Mouse (Mus musculus) heart, postnatal 0 days (tissue): ENCODE results near the gene Acmsd. TPM values are rescaled to one million over a fixed set of nuclear protein-coding genes. Genes with fewer than 3 reads are reported as not detected.
"Not testable (repeated sequence)": the region's sequence is repeated elsewhere in the genome, so short reads cannot be mapped to it uniquely, and the experiment has no call there.

ENCODE experiments used
- ATAC-seq: fragments of 200-750 bp; cut with Nextera tagmentation; 2 replicates; pipeline ENCODE4 v1.8.0; 2017; ENCODE audit warnings: low read depth, moderate number of reproducible peaks, moderate library complexity; ENCODE audit not compliant: insufficient read depth
- DNase-seq: peaks from one replicate; pipeline ENCODE4 v3.0.0-alpha.2; 2016; ENCODE audit warnings: low spot score
- H3K27ac ChIP-seq: fragments of 300-500 bp; sonication (generic); 2 replicates; pipeline ENCODE4 v1.5.1; 2014; ENCODE audit warnings: low read depth, mild to moderate bottlenecking
- H3K27me3 ChIP-seq: fragments of 300-500 bp; sonication (generic); 2 replicates; pipeline ENCODE4 v1.6.1; 2014; ENCODE audit warnings: low read length, mixed read lengths; ENCODE audit not compliant: control insufficient read depth, insufficient read depth
- H3K36me3 ChIP-seq: fragments of 300-500 bp; sonication (generic); replicated peaks from 2 replicates; pipeline ENCODE4 v1.6.1; 2014; ENCODE audit warnings: low read length, mixed read lengths; ENCODE audit not compliant: control insufficient read depth, insufficient read depth
- H3K4me1 ChIP-seq: fragments of 300-500 bp; sonication (generic); 2 replicates; pipeline ENCODE4 v1.6.1; 2014; ENCODE audit warnings: antibody characterized with exemption; ENCODE audit not compliant: control insufficient read depth, insufficient read depth
- H3K4me2 ChIP-seq: fragments of 300-500 bp; sonication (generic); 2 replicates; pipeline ENCODE4 v1.6.1; 2014; ENCODE audit warnings: low read depth, mild to moderate bottlenecking, low read length, moderate library complexity
- H3K4me3 ChIP-seq: fragments of 300-500 bp; sonication (generic); 2 replicates; pipeline ENCODE4 v1.5.1; 2014; ENCODE audit warnings: low read depth, low read length
- H3K9ac ChIP-seq: fragments of 300-500 bp; sonication (generic); replicated peaks from 2 replicates; pipeline ENCODE4 v1.6.1; 2014; ENCODE audit warnings: low read depth, low read length, mixed read lengths
- H3K9me3 ChIP-seq: fragments of 300-500 bp; sonication (generic); replicated peaks from 2 replicates; pipeline ENCODE4 v1.6.1; 2016; ENCODE audit warnings: low read length; ENCODE audit not compliant: control insufficient read depth
- CTCF ChIP-seq: IDR thresholded peaks from 2 replicates; pipeline ENCODE4 v1.5.1; 2016; ENCODE audit warnings: antibody characterized with exemption, control low read depth, low read depth
- EP300 ChIP-seq: IDR thresholded peaks from 2 replicates; pipeline ENCODE4 v1.6.1; 2016; ENCODE audit warnings: antibody characterized with exemption, low read depth
- WGBS: fragments of 180-500 bp; shearing (Covaris S2); extraction: QIAGEN DNeasy Blood & Tissue Kit; methylation state at CpG from one replicate; pipeline ENCODE4 v1.1.7; 2014; 5-methylcytosine and 5-hydroxymethylcytosine counted together
- polyA plus RNA-seq: library from polyadenylated mRNA; unstranded; fragments of >200 nt; fragmentation: Nextera tagmentation; extraction: Ambion mirVana; gene quantifications from 2 replicates; pipeline ENCODE4 v1.2.1, GENCODE M21; 2015
- total RNA-seq: library from RNA; depleted of rRNA; stranded (reverse); fragments of >200 nt; gene quantifications from 2 replicates; pipeline ENCODE4 v1.2.3, GENCODE M21; 2014; ENCODE audit warnings: low replicate concordance

Acmsd gene
- total and polyA plus RNA-seq, 2 experiments from 2014 or later, result 0.18 TPM; not detected in 1

- H3K36me3 ChIP-seq, result no peaks in the 10 kb centered on the region
- no peak for DNase-seq
- WGBS, result 67% methylated on average over 11 of the region's 11 CpGs
- no peak overlapping the region for H3K4me3 ChIP-seq
- TF ChIP-seq CTCF, result no peak
- no peak for TF ChIP-seq EP300
- ATAC-seq, result no peak
- H3K27ac ChIP-seq, result no peak overlapping the region
- no peak overlapping the region for H3K4me2 ChIP-seq
- H3K4me1 ChIP-seq, result no peaks in the 10 kb centered on the region
- H3K27me3 ChIP-seq, result no peaks in the 10 kb centered on the region
- H3K9ac ChIP-seq, result no peak overlapping the region
- no peaks in the 10 kb centered on the region for H3K9me3 ChIP-seq
These were observed 21.3 kb downstream of the Acmsd start for GRCm38 (mm10) chr1:127750401-127751102.

DNA sequence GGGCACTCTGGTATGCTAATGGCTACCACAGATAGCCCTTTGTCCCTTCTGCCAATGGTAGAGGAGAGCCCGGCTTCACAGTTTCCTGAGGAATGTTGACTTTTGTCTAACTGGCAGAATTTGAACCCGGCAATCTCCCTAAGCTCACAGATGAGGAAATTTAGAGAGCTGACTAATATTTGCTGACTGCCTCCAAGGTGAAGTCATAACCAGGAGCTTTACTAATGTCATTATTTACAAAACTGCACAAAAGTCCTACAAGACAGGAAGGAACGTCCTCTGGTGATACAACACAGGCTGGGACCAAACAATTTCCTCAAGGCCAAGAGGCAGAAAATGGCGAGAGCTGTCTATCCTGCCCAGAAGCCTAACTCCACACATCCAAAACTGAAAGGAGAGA is 26.6 kb downstream of the Acmsd start:
- no peaks in the 10 kb centered on the region for H3K27me3 ChIP-seq
- H3K9me3 ChIP-seq, result no peaks in the 10 kb centered on the region
- no peak for ATAC-seq
- no peak for DNase-seq
- H3K36me3 ChIP-seq, result no peaks in the 10 kb centered on the region
- no peak overlapping the region for H3K9ac ChIP-seq
- no peak overlapping the region for H3K4me2 ChIP-seq
- no peak overlapping the region for H3K4me3 ChIP-seq
- H3K27ac ChIP-seq, result no peak overlapping the region
- WGBS, result 62% methylated on average over 4 of the region's 4 CpGs
- TF ChIP-seq CTCF (no peak), EP300 (no peak)
- no peaks in the 10 kb centered on the region for H3K4me1 ChIP-seq

GRCm38 (mm10) chr1:127756331-127757163 is 27.3 kb downstream of the Acmsd start:
- Histone ChIP-seq H3K9me3 (no peaks in the 10 kb centered on the region), H3K27ac (no peak overlapping the region), H3K9ac (no peak overlapping the region), H3K4me1 (no peaks in the 10 kb centered on the region), H3K4me3 (no peak overlapping the region), H3K36me3 (no peaks in the 10 kb centered on the region), H3K4me2 (no peak overlapping the region), H3K27me3 (no peaks in the 10 kb centered on the region)
- 51% methylated on average over 5 of the region's 5 CpGs for WGBS
- TF ChIP-seq EP300 (no peak), CTCF (no peak)
- no peak for DNase-seq
- ATAC-seq, result no peak

DNA sequence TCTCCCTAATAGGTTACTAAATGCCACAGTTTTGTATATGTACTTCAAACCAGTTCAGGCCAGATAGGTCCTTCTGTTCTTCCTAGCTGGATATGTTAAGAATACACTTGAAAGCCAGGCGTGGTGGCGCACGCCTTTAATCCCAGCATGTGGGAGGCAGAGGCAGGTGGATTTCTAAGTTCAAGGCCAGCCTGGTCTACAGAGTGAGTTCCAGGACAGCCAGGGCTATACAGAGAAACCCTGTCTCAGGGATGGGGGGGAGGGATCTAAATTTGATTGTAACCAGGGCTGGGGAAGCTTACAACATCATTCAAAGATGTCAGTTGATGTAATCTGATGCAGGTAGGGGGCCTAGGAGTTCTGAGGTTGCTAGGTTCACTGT is 27.9 kb downstream of the Acmsd start:
- H3K4me2 ChIP-seq, H3K36me3 ChIP-seq, H3K4me3 ChIP-seq, H3K9me3 ChIP-seq, H3K27ac ChIP-seq, H3K9ac ChIP-seq, H3K27me3 ChIP-seq, H3K4me1 ChIP-seq, ATAC-seq, DNase-seq: not testable (repeated sequence)
- 98% methylated on average over 3 of the region's 3 CpGs for WGBS

- no peaks in the 10 kb centered on the region for H3K4me1 ChIP-seq
- H3K27me3 ChIP-seq, result no peaks in the 10 kb centered on the region
- no peak overlapping the region for H3K4me3 ChIP-seq
- H3K4me2 ChIP-seq, result no peak overlapping the region
- no peak overlapping the region for H3K9ac ChIP-seq
- H3K27ac ChIP-seq, result no peak overlapping the region
- no peaks in the 10 kb centered on the region for H3K9me3 ChIP-seq
- DNase-seq (no peak), ATAC-seq (no peak)
- peak; percentile 60 for TF ChIP-seq CTCF
- TF ChIP-seq EP300, result no peak
- no peaks in the 10 kb centered on the region for H3K36me3 ChIP-seq
- 55% methylated on average over 2 of the region's 2 CpGs for WGBS
These were observed 36.3 kb downstream of the Acmsd start for GRCm38 (mm10) chr1:127765468-127765867.

DNA sequence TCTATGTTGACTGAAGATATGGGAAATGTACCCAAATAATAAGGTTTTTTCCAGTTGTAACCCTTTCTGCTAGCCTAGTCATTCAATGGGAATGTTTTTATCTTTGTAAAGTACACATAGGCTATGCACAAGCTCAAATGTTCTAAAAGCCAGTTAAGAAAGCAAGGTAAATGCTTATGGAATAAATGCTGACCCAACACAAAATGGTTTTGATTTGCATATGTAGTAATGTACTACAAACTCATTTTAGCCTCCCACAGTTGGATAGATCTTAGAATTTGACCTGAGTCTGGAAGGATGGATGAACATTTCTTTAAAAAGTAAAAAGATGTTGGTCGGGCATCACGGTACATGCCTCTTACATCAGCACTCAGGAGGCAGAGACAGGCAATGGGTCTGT is 37.5 kb downstream of the Acmsd start:
- no peaks in the 10 kb centered on the region for H3K36me3 ChIP-seq
- H3K4me2 ChIP-seq, result no peak overlapping the region
- no peak overlapping the region for H3K4me3 ChIP-seq
- 80% methylated on average over 2 of the region's 2 CpGs for WGBS
- H3K4me1 ChIP-seq, result no peaks in the 10 kb centered on the region
- no peak overlapping the region for H3K27ac ChIP-seq
- no peaks in the 10 kb centered on the region for H3K9me3 ChIP-seq
- no peak for DNase-seq
- TF ChIP-seq EP300, result no peak
- no peak for TF ChIP-seq CTCF
- ATAC-seq, result no peak
- H3K9ac ChIP-seq, result no peak overlapping the region
- H3K27me3 ChIP-seq, result no peaks in the 10 kb centered on the region
